16 mouse cellular contexts compared by ENCODE assay signal in the genomic region with DNA sequence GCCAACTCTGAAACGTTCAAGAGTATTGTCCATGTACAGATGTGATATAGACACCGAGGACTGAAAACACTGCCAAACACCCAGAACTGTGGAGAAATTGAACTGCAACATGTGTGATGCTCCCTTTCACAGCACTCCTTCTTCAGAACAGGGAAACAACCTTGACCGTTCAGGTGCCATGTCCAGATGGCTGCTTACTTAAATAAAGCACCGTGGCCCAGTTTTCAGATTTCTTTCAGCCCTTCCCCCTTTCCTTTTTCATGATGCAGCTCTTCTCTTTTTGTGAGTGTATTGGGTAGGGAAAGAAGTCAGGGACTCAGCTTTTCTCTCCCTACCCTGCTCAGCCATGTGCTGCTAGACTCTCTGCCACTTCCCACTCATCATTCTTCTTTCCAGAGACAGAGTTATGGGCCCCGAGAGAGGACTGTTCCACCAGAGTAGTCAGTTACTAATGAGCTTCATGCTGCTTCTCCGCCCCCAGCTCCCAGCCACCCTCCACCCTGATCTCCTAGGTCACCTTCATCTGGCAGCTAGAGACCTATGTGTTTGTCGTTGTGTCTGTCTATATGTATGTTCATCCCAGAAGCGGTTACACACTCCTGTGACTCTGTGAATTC.
A peak's percentile ranks its signal among the peaks of the same experiment; 100 is the strongest.
DNase-seq lines count a peak whose midpoint lies in the region; ATAC-seq and TF ChIP-seq lines count a peak whose summit lies in the region.
"Had no signal": no experiment of that assay in that cellular context is flagged by ENCODE, and none has a peak within 500 bp of the region (broad histone marks: within the 10 kb centered on the region; RNA-seq: fewer than 3 reads in every experiment).

No protein-coding gene starts in this region.

- no peak overlapping the region for H3K9ac ChIP-seq in kidney, postnatal 0 days (ENCODE audit: low read depth, low read length)
- H3K9ac ChIP-seq in neural tube, embryonic 13.5 days = no peak overlapping the region
- no peak overlapping the region for H3K9ac ChIP-seq in forebrain, embryonic 16.5 days (replicated peaks; ENCODE audit: low read depth, low read length)
- H3K9ac ChIP-seq: embryonic facial prominence, embryonic 12.5 days; lung, embryonic 14.5 days; stomach, embryonic 15.5 days had no signal

- H3K4me2 ChIP-seq in kidney, postnatal 0 days (ENCODE audit: low read length) = no peak overlapping the region
- no peak overlapping the region for H3K4me2 ChIP-seq in neural tube, embryonic 13.5 days
- H3K4me2 ChIP-seq in forebrain, embryonic 16.5 days (ENCODE audit: low read length) = no peak overlapping the region
- H3K4me2 ChIP-seq: embryonic facial prominence, embryonic 12.5 days; lung, embryonic 14.5 days; stomach, embryonic 15.5 days had no signal

- no peak for TF ChIP-seq POLR2A in cerebellum, adult 2 months (IDR thresholded peaks at IDR 0.05; ENCODE audit: borderline replicate concordance, insufficient read depth, low read length)

- peaks cover 24% of the 10 kb centered on the region; the same call in 1 of the 2 replicates for H3K4me1 ChIP-seq in cerebellum, adult 2 months (ENCODE audit: control insufficient read depth, insufficient read depth, low read length)
- no peaks in the 10 kb centered on the region for H3K4me1 ChIP-seq in kidney, postnatal 0 days (replicated peaks; ENCODE audit: insufficient read depth, low read length)
- H3K4me1 ChIP-seq in neural tube, embryonic 13.5 days (replicated peaks) = peaks cover 10% of the 10 kb centered on the region
- H3K4me1 ChIP-seq in forebrain, embryonic 16.5 days (replicated peaks; ENCODE audit: control insufficient read depth, insufficient read depth, low read length) = peaks cover 5% of the 10 kb centered on the region
- H3K4me1 ChIP-seq: embryonic facial prominence, embryonic 12.5 days; stomach, embryonic 15.5 days had no signal

- WGBS in cerebellum, adult 2 months = 46% methylated on average over 8 of the region's 8 CpGs
- 23% methylated on average over 8 of the region's 8 CpGs for WGBS in kidney, postnatal 0 days
- 62% methylated on average over 8 of the region's 8 CpGs for WGBS in neural tube, embryonic 13.5 days
- 84% methylated on average over 8 of the region's 8 CpGs for WGBS in forebrain, embryonic 16.5 days

- H3K27me3 ChIP-seq in cerebellum, adult 2 months (ENCODE audit: control insufficient read depth, insufficient read depth, low read length) = no peaks in the 10 kb centered on the region
- no peaks in the 10 kb centered on the region for H3K27me3 ChIP-seq in kidney, postnatal 0 days (ENCODE audit: insufficient read depth, low read length)
- H3K27me3 ChIP-seq in neural tube, embryonic 13.5 days = no peaks in the 10 kb centered on the region
- H3K27me3 ChIP-seq in forebrain, embryonic 16.5 days (replicated peaks; ENCODE audit: control insufficient read depth, insufficient read depth, low read length) = no peaks in the 10 kb centered on the region
- H3K27me3 ChIP-seq: embryonic facial prominence, embryonic 12.5 days; stomach, embryonic 15.5 days had no signal

- no peaks in the 10 kb centered on the region for H3K9me3 ChIP-seq in kidney, postnatal 0 days (replicated peaks; ENCODE audit: low read length)
- no peaks in the 10 kb centered on the region; the same call in 1 of the 2 replicates for H3K9me3 ChIP-seq in neural tube, embryonic 13.5 days
- H3K9me3 ChIP-seq in forebrain, embryonic 16.5 days (ENCODE audit: control insufficient read depth, low read length) = no peaks in the 10 kb centered on the region
- H3K9me3 ChIP-seq: embryonic facial prominence, embryonic 12.5 days; stomach, embryonic 15.5 days had no signal

- H3K27ac ChIP-seq in cerebellum, adult 2 months (ENCODE audit: insufficient read depth, low read length) = peak overlapping the region; percentile 65; the same call in 1 of the 2 replicates
- H3K27ac ChIP-seq in kidney, postnatal 0 days = no peak overlapping the region
- 0 out of 2 replicates have a peak overlapping the region, but pooled peaks have one; percentile 6 for H3K27ac ChIP-seq in neural tube, embryonic 13.5 days (replicated peaks)
- H3K27ac ChIP-seq in forebrain, embryonic 16.5 days (ENCODE audit: low read length) = no peak overlapping the region
- H3K27ac ChIP-seq: embryonic facial prominence, embryonic 12.5 days; layer of hippocampus, adult 2 months; stomach, embryonic 15.5 days had no signal

- TF ChIP-seq CTCF in cerebellum, adult 2 months (IDR thresholded peaks at IDR 0.05; ENCODE audit: borderline replicate concordance, insufficient read depth, low read depth, low read length) = no peak
- no peak for TF ChIP-seq CTCF in kidney, postnatal 0 days (IDR thresholded peaks at IDR 0.05; ENCODE audit: low read depth)

- H3K4me3 ChIP-seq in cerebellum, adult 2 months (replicated peaks; ENCODE audit: insufficient read depth, low read depth, low read length) = no peak overlapping the region
- H3K4me3 ChIP-seq in kidney, postnatal 0 days (replicated peaks; ENCODE audit: low read depth, low read length) = no peak overlapping the region
- H3K4me3 ChIP-seq in neural tube, embryonic 13.5 days = no peak overlapping the region
- no peak overlapping the region for H3K4me3 ChIP-seq in forebrain, embryonic 16.5 days (replicated peaks; ENCODE audit: low read length)
- H3K4me3 ChIP-seq: embryonic facial prominence, embryonic 12.5 days; layer of hippocampus, adult 2 months; stomach, embryonic 15.5 days had no signal

- no peak for ATAC-seq in cerebellum, adult (ENCODE audit: insufficient number of reproducible peaks, low FRiP score, low TSS enrichment)
- peak; percentile 79; the same call in 1 of the 2 replicates for ATAC-seq in kidney, postnatal 0 days (replicated peaks; ENCODE audit: low FRiP score, low read depth)
- peak; percentile 68 for ATAC-seq in neural tube, embryonic 13.5 days (ENCODE audit: low read depth)
- no peak for ATAC-seq in megakaryocyte progenitor cell, adult 5-6 weeks (replicated peaks; ENCODE audit: poor library complexity)
- ATAC-seq in forebrain, embryonic 16.5 days = no peak

- H3K36me3 ChIP-seq in kidney, postnatal 0 days (ENCODE audit: insufficient read depth, low read length) = no peaks in the 10 kb centered on the region
- H3K36me3 ChIP-seq in neural tube, embryonic 13.5 days = no peaks in the 10 kb centered on the region
- H3K36me3 ChIP-seq in forebrain, embryonic 16.5 days (ENCODE audit: control insufficient read depth, insufficient read depth) = no peaks in the 10 kb centered on the region
- H3K36me3 ChIP-seq: embryonic facial prominence, embryonic 12.5 days; stomach, embryonic 15.5 days had no signal

- peak; percentile 27 to 52 for DNase-seq in cerebellum, adult 2 months
- peak; percentile 7 for DNase-seq in embryo, embryonic 11 days
- DNase-seq in kidney, postnatal 0 days (ENCODE audit: low spot score) = peak; percentile 79
- no peak for DNase-seq in thymus, adult 18-20 months
- DNase-seq: adrenal gland, adult 8-10 months; heart, postnatal 14 days; liver; lung, embryonic 14.5 days; thymus, postnatal 36 days had no signal

Comparison
In these comparisons a context has a peak if more than half of its experiments do, and no peak if none do; other contexts are left out.
1. DNase-seq: peak in cerebellum, adult 2 months (2 of 2), embryo, embryonic 11 days (single experiment) and kidney, postnatal 0 days (single experiment); none in thymus, adult 18-20 months (0 of 2).
2. H3K27ac ChIP-seq: peak in cerebellum, adult 2 months (single experiment) and neural tube, embryonic 13.5 days (single experiment); none in kidney, postnatal 0 days (single experiment) and forebrain, embryonic 16.5 days (single experiment).
3. ATAC-seq: peak in kidney, postnatal 0 days (single experiment) and neural tube, embryonic 13.5 days (single experiment); none in cerebellum, adult (single experiment), megakaryocyte progenitor cell, adult 5-6 weeks (single experiment) and forebrain, embryonic 16.5 days (single experiment).